Mouse (Mus musculus): ENCODE measurements at regions not wholly inside any gene's neighbourhood (a gene's known extent, or its start where the extent isn't known, plus 50 kb on each side); places are given as distances from the start of the nearest gene placed in this dataset.

GRCm38 (mm10) chr19:14035371-14035770 is 122.0 kb downstream of the Olfr1505 start:
- H3K36me3 ChIP-seq = no peaks in the 10 kb centered on the region
- peak overlapping the region; percentile 29; the same call in 1 of the 2 replicates for H3K27ac ChIP-seq
- no peaks in the 10 kb centered on the region for H3K27me3 ChIP-seq (ENCODE audit: insufficient read depth, poor library complexity, severe bottlenecking)
- WGBS = 70% methylated on average over 1 of the region's 1 CpGs
- no peak for DNase-seq (ENCODE audit: low spot score)
- H3K9me3 ChIP-seq = no peaks in the 10 kb centered on the region
- H3K4me3 ChIP-seq = no peak overlapping the region
- H3K4me1 ChIP-seq (replicated peaks) = peaks cover 28% of the 10 kb centered on the region

- Histone ChIP-seq H3K9me3 (no peaks in the 10 kb centered on the region), H3K4me3 (no peak overlapping the region), H3K27me3 (ENCODE audit: insufficient read depth, poor library complexity, severe bottlenecking) (no peaks in the 10 kb centered on the region), H3K27ac (peak overlapping the region; percentile 29; the same call in 1 of the 2 replicates), H3K36me3 (no peaks in the 10 kb centered on the region), H3K4me1 (replicated peaks) (peaks cover 28% of the 10 kb centered on the region)
- WGBS = 50% methylated on average over 1 of the region's 1 CpGs
- peak; percentile 9 for DNase-seq (ENCODE audit: low spot score)
These were observed 122.5 kb downstream of the Olfr1505 start for GRCm38 (mm10) chr19:14035785-14036184.

DNA sequence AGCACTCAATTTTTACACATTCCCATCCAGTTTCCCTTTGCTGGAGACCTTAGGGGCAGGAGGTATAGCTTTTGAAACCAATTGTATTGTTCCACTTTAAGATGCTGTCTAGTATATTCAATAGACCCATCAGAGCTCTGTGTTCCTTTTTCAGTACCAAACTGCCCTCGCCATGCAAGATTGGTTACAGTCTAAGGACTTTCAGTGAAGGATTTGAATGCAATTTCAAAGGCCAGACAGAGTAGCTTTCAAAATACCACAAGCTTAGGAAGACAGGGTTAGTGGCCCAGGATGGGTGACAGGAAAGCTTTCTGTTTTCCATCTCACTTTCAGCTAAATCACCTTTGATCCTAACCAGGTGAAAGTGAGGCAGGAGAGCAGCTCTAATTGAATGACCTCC is 123.4 kb downstream of the Olfr1505 start:
- DNase-seq (ENCODE audit: low spot score) = no peak
- Histone ChIP-seq H3K4me1 (replicated peaks) (peaks cover 28% of the 10 kb centered on the region), H3K9me3 (no peaks in the 10 kb centered on the region), H3K4me3 (no peak overlapping the region), H3K36me3 (no peaks in the 10 kb centered on the region), H3K27me3 (ENCODE audit: insufficient read depth, poor library complexity, severe bottlenecking) (no peaks in the 10 kb centered on the region), H3K27ac (peak overlapping the region; percentile 8; the same call in 1 of the 2 replicates)
- 28% methylated on average over 1 of the region's 1 CpGs for WGBS

- Histone ChIP-seq H3K9me3 (no peaks in the 10 kb centered on the region), H3K27ac (no peak overlapping the region), H3K36me3 (no peaks in the 10 kb centered on the region), H3K4me3 (no peak overlapping the region), H3K4me1 (replicated peaks) (peaks cover 4% of the 10 kb centered on the region; the same call in 1 of the 2 replicates), H3K27me3 (ENCODE audit: insufficient read depth, poor library complexity, severe bottlenecking) (no peaks in the 10 kb centered on the region)
- WGBS = 40% methylated on average over 5 of the region's 5 CpGs
- DNase-seq (ENCODE audit: low spot score) = peak; percentile 4
These were observed 129.4 kb downstream of the Olfr1505 start for GRCm38 (mm10) chr19:14042753-14043152.

- H3K36me3 ChIP-seq = no peaks in the 10 kb centered on the region
- no peak overlapping the region for H3K27ac ChIP-seq
- no peaks in the 10 kb centered on the region for H3K9me3 ChIP-seq
- peaks cover 4% of the 10 kb centered on the region; the same call in 1 of the 2 replicates for H3K4me1 ChIP-seq (replicated peaks)
- WGBS = 59% methylated on average over 2 of the region's 2 CpGs
- H3K4me3 ChIP-seq = no peak overlapping the region
- DNase-seq (ENCODE audit: low spot score) = no peak
- H3K27me3 ChIP-seq (ENCODE audit: insufficient read depth, poor library complexity, severe bottlenecking) = no peaks in the 10 kb centered on the region
These were observed 132.1 kb downstream of the Olfr1505 start for GRCm38 (mm10) chr19:14045456-14045855.

- Histone ChIP-seq H3K4me1 (replicated peaks) (no peaks in the 10 kb centered on the region), H3K27me3 (ENCODE audit: insufficient read depth, poor library complexity, severe bottlenecking) (no peaks in the 10 kb centered on the region), H3K36me3 (no peaks in the 10 kb centered on the region), H3K4me3 (no peak overlapping the region), H3K9me3 (no peaks in the 10 kb centered on the region), H3K27ac (no peak overlapping the region)
- 92% methylated on average over 4 of the region's 4 CpGs for WGBS
- DNase-seq (ENCODE audit: low spot score) = no peak
These were observed 138.7 kb downstream of the Olfr1505 start for GRCm38 (mm10) chr19:14052052-14052451.

- no peaks in the 10 kb centered on the region for H3K36me3 ChIP-seq
- H3K9me3 ChIP-seq = peaks cover 14% of the 10 kb centered on the region; the same call in 1 of the 2 replicates
- no peak overlapping the region for H3K27ac ChIP-seq
- DNase-seq (ENCODE audit: low spot score) = peak; percentile 24
- 15% methylated on average over 2 of the region's 2 CpGs for WGBS
- H3K4me1 ChIP-seq (replicated peaks) = no peaks in the 10 kb centered on the region
- H3K4me3 ChIP-seq = no peak overlapping the region
- H3K27me3 ChIP-seq (ENCODE audit: insufficient read depth, poor library complexity, severe bottlenecking) = no peaks in the 10 kb centered on the region
These were observed 167.2 kb downstream of the Olfr1505 start for GRCm38 (mm10) chr19:14080538-14080937.

DNA sequence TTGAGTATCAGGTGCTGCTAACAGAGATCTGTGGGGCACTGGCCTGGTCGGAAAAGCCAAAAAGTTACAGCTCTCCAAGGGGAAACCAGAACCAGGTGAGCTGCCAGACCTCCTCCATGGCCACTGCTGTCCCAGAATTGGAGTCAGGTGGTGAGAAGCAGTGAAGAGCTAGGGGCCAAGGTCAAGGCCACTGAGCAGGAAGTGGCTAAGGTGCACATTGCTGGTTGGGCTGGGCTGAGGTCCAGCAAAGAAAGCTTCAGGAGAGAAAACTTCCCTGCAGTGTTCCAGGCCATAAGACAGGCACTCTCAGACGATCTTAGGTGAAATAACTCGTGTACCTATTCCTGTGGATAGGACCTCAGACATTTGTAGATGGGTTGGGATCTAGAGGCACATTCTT is 171.4 kb downstream of the Olfr1505 start:
- Histone ChIP-seq H3K27me3 (ENCODE audit: insufficient read depth, poor library complexity, severe bottlenecking) (no peaks in the 10 kb centered on the region), H3K36me3 (no peaks in the 10 kb centered on the region), H3K4me3 (no peak overlapping the region), H3K4me1 (replicated peaks) (no peaks in the 10 kb centered on the region), H3K27ac (no peak overlapping the region), H3K9me3 (peaks cover 14% of the 10 kb centered on the region; the same call in 1 of the 2 replicates)
- no peak for DNase-seq (ENCODE audit: low spot score)
- WGBS = 91% methylated on average over 3 of the region's 3 CpGs

DNA sequence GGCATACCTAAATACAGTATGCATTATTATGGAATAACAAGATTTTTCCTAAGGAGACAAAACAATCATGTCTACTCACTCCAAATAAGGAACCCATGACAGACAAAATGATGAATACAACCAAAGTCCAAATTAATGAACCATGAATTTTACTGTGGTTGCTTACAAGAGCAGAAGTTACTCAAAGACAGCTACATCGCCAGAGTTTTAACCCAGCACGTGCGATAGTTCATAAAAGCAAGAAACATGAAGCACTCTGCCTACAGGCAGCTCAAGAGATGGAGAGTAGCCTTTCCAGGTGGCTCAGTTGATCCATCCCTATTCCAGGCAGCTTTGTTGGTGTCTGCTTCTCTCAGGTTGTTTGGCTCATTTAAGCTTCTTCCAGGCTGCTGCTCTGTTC is 176.8 kb downstream of the Olfr1505 start:
- H3K27ac ChIP-seq = no peak overlapping the region
- no peaks in the 10 kb centered on the region for H3K36me3 ChIP-seq
- no peak for DNase-seq (ENCODE audit: low spot score)
- H3K9me3 ChIP-seq = no peaks in the 10 kb centered on the region
- H3K4me1 ChIP-seq (replicated peaks) = no peaks in the 10 kb centered on the region
- no peak overlapping the region for H3K4me3 ChIP-seq
- no peaks in the 10 kb centered on the region for H3K27me3 ChIP-seq (ENCODE audit: insufficient read depth, poor library complexity, severe bottlenecking)
- 92% methylated on average over 3 of the region's 3 CpGs for WGBS

DNA sequence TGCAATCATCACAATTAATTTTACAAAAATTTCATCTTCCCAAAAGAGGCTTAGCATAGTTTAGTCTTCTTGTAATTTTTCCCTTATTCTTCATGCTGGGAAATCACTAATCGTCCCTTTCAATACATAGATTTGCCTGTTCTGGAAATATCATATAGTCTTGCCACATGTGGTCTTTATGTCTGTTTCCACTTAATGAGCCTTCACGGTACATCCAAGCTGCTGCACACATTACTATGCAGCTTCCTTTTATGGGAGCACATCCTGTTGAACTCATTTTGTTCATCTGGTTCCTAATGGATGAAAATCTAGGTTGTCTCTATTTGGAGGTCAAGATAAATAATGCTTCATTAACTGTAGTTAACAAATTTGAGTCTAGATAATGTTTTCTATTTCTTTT is 180.9 kb downstream of the Olfr1505 start:
- H3K4me3 ChIP-seq = no peak overlapping the region
- no peaks in the 10 kb centered on the region for H3K27me3 ChIP-seq (ENCODE audit: insufficient read depth, poor library complexity, severe bottlenecking)
- H3K9me3 ChIP-seq = no peaks in the 10 kb centered on the region
- no peaks in the 10 kb centered on the region for H3K36me3 ChIP-seq
- H3K27ac ChIP-seq = no peak overlapping the region
- no peak for DNase-seq (ENCODE audit: low spot score)
- H3K4me1 ChIP-seq (replicated peaks) = no peaks in the 10 kb centered on the region
- WGBS = 73% methylated on average over 2 of the region's 2 CpGs

DNA sequence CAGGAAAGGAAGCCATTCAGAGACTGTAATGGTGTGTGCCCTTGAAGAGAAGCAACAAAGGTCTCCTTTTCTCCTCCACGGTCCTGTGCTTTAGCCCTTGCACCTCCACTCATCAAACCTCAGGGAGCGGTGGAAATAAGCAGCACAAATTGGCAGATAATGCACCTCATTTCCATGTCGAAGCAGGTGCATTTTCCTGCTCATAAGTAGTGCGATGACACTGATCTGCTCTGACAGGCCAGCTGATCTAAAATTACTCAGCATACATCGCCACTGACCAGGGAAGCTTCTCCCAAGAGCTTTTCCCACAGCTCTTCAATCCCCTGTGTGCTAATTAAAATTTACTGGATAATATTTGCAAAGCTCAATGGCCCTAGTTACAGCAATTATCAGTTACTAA is 182.9 kb downstream of the Olfr1505 start:
- H3K36me3 ChIP-seq = no peaks in the 10 kb centered on the region
- 76% methylated on average over 5 of the region's 5 CpGs for WGBS

GRCm38 (mm10) chr19:14109091-14109490 is 195.8 kb downstream of the Olfr1505 start:
- Histone ChIP-seq H3K27ac (no peak overlapping the region), H3K36me3 (no peaks in the 10 kb centered on the region), H3K4me1 (replicated peaks) (no peaks in the 10 kb centered on the region), H3K4me3 (no peak overlapping the region), H3K27me3 (ENCODE audit: insufficient read depth, poor library complexity, severe bottlenecking) (no peaks in the 10 kb centered on the region), H3K9me3 (no peaks in the 10 kb centered on the region)
- DNase-seq (ENCODE audit: low spot score) = no peak
- 71% methylated on average over 4 of the region's 4 CpGs for WGBS

More for the DNA sequence above, 182.9 kb downstream of the Olfr1505 start:
- DNase-seq (ENCODE audit: low spot score) = no peak
- Histone ChIP-seq H3K9me3 (no peaks in the 10 kb centered on the region), H3K4me1 (replicated peaks) (no peaks in the 10 kb centered on the region), H3K27me3 (ENCODE audit: insufficient read depth, poor library complexity, severe bottlenecking) (no peaks in the 10 kb centered on the region), H3K4me3 (no peak overlapping the region), H3K27ac (no peak overlapping the region)

- WGBS = 23% methylated on average over 8 of the region's 8 CpGs
- Histone ChIP-seq H3K9me3 (no peaks in the 10 kb centered on the region), H3K27me3 (ENCODE audit: insufficient read depth, poor library complexity, severe bottlenecking) (peaks cover 16% of the 10 kb centered on the region), H3K4me3 (no peak overlapping the region), H3K36me3 (no peaks in the 10 kb centered on the region), H3K27ac (no peak overlapping the region), H3K4me1 (replicated peaks) (peaks cover 18% of the 10 kb centered on the region)
- DNase-seq (ENCODE audit: low spot score) = no peak
These were observed 210.2 kb downstream of the Olfr1505 start for GRCm38 (mm10) chr19:14123348-14124113.

Data from hindbrain, embryonic 10.5 days (tissue).